Mouse (Mus musculus) gastrocnemius, postnatal 14 days (tissue): ENCODE results near the gene Gm4763. TPM values are rescaled to one million over a fixed set of nuclear protein-coding genes. Genes with fewer than 3 reads are reported as not detected.

ENCODE experiments used
- total RNA-seq, 2 experiments: library from RNA; stranded (reverse); gene quantifications; 2 replicates each; pipeline ENCODE4 v1.2.3; 2021

The Gm4763 gene
- total RNA-seq, 2 experiments from 2014 or later: not detected

Other genes with a start within 250 kb of the Gm4763 start
- 10 to 100 TPM in 1 of 2 experiments, 1 to 10 TPM in 1; 5.3 to 17.7 TPM for gene Cadm4, start 244.9 kb downstream of the Gm4763 start, total RNA-seq
- gene Zfp428, start 219.9 kb downstream of the Gm4763 start, total RNA-seq: 1 to 10 TPM; 6.4 to 8.3 TPM
- gene AC161166.1, start 214.5 kb downstream of the Gm4763 start, total RNA-seq: not detected
- 10 to 100 TPM; 10.5 to 12.8 TPM for gene Irgq, start 196.2 kb downstream of the Gm4763 start, total RNA-seq
- not detected for gene Pinlyp, start 180.8 kb downstream of the Gm4763 start, total RNA-seq
- 10 to 100 TPM; 16.5 to 18.5 TPM for gene Xrcc1, start 180.6 kb downstream of the Gm4763 start, total RNA-seq
- 10 to 100 TPM; 12.0 to 15.3 TPM for gene Ethe1, start 139.4 kb downstream of the Gm4763 start, total RNA-seq
- gene Zfp575, start 139.3 kb downstream of the Gm4763 start, total RNA-seq: under 1 TPM; 0.38 to 0.45 TPM
- under 1 TPM; 0.59 to 0.66 TPM for gene Phldb3, start 116.1 kb downstream of the Gm4763 start, total RNA-seq
- gene Lypd3, start 90.4 kb downstream of the Gm4763 start, total RNA-seq: not detected
- not detected for gene Tex101, start 50.2 kb downstream of the Gm4763 start, total RNA-seq
- not detected for gene BC049730, start 17.7 kb downstream of the Gm4763 start, total RNA-seq
- not detected for gene Cd177, start 33.4 kb upstream of the Gm4763 start, total RNA-seq
- gene Ceacam10, start 50.3 kb upstream of the Gm4763 start, total RNA-seq: not detected
- 1 to 10 TPM in 1 of 2 experiments, not detected in 1; 1.0 TPM for gene Gm9844, start 135.3 kb upstream of the Gm4763 start, total RNA-seq
- not detected for gene Lypd4, start 143.0 kb upstream of the Gm4763 start, total RNA-seq
- not detected for gene Dmrtc2, start 143.1 kb upstream of the Gm4763 start, total RNA-seq
- 100 to 1,000 TPM; 481 to 524 TPM for gene Rps19, start 157.5 kb upstream of the Gm4763 start, total RNA-seq
- under 1 TPM; 0.16 to 0.23 TPM for gene Cd79a, start 170.5 kb upstream of the Gm4763 start, total RNA-seq
- 10 to 100 TPM; 32.5 to 38.0 TPM for gene Arhgef1, start 176.0 kb upstream of the Gm4763 start, total RNA-seq
- gene Gm4881, start 217.6 kb upstream of the Gm4763 start, total RNA-seq: not detected
- 100 to 1,000 TPM; 163 to 175 TPM for gene Rabac1, start 245.8 kb upstream of the Gm4763 start, total RNA-seq